Mouse (Mus musculus): ENCODE results near the gene Fam168a.

The Fam168a gene

DNA sequence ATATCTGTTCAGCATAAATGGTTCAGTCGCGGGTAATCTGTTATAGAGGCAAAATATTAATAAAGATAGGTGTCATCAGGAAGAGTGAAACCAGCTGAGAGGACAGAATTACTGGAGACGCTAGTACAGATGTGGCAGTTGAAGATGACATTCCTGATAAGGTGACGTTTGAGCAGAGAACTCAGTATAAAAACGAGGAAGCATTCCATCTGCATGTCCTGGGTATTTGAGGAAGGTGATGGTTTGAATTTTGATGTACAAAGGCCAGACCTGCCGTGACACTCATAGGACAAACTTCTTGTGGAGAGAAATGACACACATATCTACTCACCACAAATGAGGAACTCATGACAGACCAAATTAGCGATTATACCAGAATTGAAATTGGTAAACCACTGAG, 73.8 kb downstream of the Fam168a start:
- no peak for DNase-seq (ENCODE audit: low read depth)

DNA sequence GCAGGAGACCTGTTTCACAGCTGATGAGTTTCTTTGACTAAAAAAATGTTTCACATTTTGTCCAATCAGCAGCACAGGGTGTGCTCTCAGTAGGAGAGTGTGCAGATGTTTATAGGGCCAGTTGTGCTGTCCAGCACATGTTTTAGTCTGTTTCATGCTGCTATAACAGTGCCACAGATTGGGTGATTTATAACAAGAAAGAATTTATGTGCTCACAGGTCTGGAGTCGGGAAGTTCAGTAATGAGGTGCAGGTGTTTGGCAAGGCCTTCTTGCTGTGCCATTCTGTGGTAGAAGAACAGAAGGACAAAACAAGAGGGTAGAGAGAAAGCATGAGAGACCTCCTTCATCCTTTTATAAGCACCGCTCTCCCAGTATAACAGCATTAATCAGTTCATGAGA, 78.2 kb downstream of the Fam168a start:
- DNase-seq (ENCODE audit: low read depth): no peak

DNA sequence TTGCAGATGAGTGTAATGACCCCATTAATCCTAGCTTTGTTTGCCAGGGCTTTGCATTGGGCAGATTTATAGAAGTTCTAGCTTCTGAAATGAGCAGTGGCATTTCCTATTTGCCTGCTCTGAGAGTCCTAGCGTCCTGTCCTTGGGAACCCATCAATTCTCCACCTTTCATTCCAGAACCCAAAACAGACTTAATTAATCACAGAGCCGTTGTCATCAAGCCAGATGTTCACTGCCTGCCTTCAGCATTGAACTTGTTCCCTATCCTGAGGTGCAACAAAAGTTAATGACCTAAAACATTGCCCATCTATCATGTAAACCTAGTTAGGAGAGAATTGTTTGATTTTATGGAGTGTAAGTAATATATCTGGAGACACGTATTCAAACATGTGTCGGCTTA, 79.0 kb downstream of the Fam168a start:
- DNase-seq (ENCODE audit: low read depth): no peak

DNA sequence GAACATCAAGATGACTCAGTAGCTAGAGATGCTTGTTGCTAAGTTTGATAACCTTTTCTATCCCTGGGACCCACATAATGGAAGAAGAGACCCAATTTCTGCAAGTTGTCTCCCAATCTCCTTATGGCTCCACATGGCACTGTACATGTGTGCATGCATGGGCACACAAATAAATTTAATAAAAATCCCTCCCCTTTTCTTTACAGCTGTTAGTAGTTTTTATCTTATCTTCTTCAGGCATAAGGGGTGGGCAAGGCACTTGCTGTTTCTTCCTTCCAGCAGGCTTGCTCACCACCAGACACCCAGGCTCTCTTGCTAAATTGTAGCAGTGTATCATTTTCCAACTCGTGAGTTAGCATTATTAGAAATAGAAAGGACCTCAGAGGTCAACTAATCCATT, 79.6 kb downstream of the Fam168a start:
- no peak for DNase-seq (ENCODE audit: low read depth)

DNA sequence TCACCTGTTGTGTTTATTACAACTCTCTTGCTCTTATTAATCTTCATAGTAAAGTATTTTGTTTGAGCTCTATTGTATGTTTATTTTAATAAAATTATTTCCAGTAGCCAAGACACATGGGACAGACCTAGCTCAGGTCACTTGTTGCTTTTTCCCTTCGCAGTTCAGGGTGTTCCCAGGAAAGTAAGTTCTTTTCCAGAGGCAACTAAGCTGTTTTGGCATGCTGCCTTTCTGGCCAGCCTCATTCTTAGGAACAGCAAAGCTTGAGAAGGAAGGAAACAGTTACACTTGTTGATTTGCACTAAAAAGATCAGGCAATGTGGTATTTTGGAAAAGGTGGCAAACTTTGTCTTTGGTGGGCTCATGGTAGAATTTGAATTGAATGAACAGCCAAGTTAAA, 81.9 kb downstream of the Fam168a start:
- no peak for DNase-seq (ENCODE audit: low read depth)

DNA sequence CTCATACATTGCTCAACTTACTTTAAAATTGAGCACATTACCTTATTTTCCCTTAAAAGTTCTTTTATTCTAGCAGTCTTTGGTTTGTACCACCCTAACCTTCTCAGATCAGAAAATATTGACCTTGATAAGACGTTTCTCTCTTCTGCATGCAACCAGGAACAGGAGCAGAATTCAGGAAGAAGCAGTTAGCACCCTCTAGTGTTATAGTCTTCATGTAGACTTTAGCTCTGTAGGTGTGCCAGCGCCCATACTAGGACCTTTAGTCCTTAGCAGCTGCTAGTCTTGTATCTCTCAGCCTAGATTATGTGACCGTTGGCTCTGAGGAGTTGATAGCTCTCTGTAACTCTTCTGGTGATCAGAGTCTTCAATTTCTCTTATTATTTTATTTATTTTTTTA, 92.4 kb downstream of the Fam168a start:
- no peak for DNase-seq (ENCODE audit: low read depth)

DNA sequence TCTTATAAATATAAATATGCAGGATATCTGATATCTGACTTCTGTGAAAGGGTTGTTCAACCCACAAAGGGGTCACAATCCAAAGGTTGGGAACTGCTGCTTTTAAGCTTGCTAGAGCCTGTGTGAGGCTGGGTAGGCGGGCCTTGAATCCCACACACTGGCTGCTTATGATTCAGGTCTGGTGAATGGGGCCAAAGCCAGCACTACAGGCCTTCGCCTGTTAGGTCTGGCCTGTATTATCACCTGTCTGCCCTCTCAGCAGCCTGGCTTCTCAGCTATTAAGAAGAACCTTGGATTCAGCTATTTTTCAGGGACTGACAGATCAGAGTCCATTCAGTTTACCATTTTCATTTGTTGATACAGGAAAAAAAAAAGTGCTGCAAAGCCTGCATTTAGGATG, 99.0 kb downstream of the Fam168a start:
- DNase-seq (ENCODE audit: low read depth): no peak

DNA sequence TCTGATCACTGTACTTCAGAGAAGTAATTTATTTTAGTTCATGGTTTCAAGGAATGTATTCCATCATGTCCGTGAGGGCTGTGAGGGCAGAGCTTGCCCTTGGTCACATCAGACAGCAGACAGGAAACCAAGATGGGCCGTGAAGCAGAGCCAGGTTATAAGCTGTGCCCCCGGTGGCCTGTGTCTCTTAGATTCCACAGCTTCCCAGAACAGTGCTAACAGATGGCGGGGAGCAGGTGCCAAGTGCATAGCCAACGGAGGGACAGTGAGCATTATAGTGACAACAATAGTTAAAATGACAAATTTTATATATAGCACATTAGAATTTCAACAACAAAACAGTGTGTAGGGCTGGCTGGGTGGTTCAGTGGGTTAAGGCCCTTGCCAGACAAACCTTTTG, 105.5 kb downstream of the Fam168a start:
- DNase-seq (ENCODE audit: low read depth): no peak

DNA sequence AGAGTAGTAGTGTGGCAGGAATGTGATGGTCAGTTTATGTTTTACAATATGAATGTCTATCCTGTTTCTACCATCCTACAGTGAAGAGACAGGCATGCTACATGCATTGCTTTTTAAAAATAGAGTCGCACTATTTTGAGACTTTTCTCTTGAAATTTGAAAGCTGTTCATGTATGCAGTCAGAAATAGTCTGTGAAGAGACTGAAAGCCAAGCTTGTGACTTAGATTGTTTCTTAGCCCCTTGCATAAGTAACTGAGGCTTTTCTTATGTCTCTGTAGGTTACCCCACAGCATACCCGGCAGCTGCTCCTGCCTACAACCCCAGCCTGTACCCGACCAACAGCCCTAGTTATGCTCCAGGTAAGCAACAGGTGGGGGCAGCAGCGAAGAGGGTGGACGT, 106.2 kb downstream of the Fam168a start:
- no peak for DNase-seq (ENCODE audit: low read depth)

DNA sequence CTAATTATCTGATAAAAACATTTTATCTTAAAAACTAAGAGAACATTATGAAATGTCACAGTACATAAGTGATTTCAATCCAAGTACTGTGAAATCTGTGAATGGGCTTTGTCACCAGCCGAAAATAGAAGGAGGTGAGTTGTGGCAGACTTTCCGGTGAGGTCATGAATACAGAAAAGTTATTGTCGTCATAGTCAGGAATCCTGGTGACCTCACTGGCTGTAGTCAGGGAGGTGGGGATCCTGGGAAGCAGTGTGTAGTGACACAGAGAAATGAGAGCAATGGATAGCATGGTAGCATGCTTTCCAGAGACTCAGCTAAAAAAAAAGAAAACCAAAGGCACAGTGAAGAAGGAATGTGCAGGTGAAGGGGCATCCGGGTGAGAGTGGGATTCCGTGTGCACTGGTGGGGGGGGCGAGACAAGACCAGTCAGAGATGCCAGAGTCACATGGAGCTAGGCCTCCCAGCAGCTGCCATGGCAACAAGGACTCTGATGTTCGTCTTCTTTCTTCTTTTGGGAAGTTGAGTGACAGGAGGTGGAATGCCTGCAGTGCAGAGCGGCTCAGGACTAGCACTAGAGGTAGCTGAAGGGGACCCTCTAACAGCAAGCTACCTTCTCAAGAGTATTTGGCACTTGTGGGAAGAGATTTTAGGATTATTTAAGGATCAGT, 109.6 kb downstream of the Fam168a start:
- no peak for DNase-seq (ENCODE audit: low read depth)

DNA sequence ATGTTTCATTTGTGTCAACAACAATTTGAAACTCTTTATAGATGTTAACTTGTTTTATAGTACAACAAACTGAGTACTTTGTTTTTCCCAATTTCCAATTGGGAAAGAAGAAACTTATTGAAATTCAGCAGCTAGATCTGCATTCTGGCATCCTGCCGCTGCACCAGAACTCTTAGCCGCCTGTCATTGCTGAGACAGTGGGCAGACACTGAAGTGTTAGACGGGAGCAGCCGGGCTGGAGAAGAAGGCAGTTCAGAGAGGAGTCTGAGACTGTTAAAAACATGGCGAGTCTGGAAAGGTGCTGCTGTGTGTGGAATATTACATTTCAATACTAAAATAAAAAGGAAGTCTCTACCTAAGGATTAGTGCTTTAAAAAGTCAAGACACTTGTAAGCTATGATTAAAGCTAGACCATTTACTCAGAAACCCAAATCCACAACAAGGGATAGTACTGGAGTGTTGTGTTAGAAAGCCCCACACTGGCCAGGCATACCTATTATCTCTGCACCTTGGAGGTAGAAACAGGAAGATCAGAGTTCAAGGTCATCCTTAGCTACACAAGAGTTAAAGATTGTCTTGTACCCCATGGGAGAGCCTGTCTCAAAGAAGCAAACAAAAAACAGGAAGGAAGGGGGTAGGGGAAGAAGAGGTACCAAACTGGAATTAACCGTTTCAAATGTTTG, 110.5 kb downstream of the Fam168a start:
- DNase-seq (ENCODE audit: low read depth): no peak

DNA sequence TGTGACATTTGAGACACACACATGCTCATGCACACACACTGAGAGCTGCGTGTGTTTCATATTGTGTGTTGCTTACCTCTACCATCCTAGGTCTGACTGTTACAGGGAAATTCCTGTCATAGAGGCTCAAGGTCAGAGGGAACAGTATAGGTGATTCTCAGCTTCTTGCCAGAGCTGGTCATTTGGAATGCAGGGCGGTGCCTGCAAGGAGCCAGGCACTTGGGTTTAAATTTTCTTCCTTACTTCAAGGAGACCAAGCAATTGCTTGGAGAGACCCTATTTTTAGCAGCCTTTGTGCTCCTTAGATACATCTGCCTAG, 111.0 kb downstream of the Fam168a start:
- DNase-seq (ENCODE audit: low read depth): no peak

DNA sequence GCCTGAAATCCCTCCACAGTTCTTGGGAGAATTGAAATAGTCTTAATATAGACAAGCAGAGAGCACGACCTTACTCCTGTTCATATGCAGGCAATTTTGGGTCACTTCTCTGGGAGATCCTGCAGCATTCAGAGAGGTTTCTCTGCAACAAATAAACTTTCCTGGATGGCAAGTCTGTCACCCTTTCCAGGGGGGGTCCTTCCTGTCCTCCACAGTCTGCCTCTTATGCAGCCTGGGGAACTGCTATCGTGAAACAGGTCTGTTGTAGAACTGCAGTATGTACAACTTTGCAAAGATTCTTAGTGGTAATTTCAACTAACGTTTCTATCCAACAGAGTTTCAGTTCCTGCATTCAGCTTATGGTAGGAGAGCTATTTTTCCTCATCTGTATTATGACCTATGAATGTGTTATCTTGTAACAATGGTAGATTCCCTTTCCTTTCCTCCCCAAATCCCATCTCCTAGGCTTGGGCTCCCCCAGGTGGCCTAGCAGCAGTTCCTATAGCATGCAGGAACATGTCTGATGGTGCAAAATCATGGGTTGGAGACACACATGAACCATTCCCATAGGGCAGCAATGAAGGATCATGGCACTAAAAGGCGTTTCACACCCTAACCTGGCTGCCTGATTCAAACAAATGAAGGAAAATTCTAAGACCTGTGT, 112.1 kb downstream of the Fam168a start:
- no peak for DNase-seq (ENCODE audit: low read depth)

DNA sequence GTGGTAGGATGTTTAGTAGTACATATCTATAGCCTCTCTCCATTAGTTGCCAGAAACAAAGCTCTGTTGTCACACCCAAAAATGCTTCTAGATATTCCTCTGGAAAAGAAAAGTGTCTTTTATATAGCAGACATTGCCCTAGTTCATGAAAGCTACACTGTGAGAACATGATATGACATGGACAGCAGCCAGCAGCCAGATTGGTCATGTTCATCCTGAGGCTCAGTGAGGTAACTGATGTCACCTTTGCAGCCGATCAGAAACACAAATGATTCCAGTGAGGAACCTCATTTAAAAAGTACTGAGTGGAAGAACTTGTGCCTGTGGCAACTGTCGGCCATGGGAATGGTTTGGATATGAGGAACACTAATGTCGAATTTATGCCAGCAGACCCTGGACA, 118.2 kb downstream of the Fam168a start:
- no peak for DNase-seq (ENCODE audit: low read depth)

DNA sequence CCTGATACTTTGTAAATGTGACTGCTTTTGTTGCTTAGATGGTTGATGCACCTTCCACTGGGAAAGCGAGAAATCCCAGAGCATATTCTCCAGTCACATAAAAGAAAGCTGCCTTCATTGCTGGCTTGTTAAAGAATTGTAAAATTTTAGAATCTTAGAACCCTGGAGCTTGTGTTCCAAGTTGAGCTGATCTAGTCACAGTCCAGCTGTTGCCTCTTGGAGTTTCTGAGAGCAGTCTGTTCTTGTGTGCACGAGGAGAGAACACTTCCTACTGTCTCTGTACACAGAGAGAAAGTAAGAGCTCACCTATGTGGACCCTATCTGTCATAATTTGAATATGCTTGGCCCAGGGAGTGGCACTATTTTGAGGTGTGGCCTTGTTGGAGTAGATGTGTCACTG, 122.1 kb downstream of the Fam168a start:
- DNase-seq (ENCODE audit: low read depth): no peak

DNA sequence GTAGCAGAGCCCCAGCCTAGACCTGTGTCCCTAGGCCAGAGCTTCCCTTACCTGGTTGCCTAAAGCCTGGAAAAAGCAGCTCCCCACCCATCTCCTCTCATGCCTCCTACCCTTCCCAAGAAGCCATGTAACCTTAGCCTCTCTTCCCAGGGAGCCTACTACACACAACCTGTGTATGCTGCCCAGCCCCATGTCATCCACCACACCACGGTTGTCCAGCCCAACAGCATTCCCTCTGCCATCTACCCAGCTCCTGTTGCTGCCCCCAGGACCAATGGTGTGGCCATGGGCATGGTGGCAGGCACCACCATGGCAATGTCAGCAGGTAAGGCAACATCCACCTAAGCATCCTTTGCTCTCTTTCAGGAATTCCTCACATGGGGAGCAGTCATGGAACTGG, 127.4 kb downstream of the Fam168a start:
- no peak for DNase-seq (ENCODE audit: low read depth)

DNA sequence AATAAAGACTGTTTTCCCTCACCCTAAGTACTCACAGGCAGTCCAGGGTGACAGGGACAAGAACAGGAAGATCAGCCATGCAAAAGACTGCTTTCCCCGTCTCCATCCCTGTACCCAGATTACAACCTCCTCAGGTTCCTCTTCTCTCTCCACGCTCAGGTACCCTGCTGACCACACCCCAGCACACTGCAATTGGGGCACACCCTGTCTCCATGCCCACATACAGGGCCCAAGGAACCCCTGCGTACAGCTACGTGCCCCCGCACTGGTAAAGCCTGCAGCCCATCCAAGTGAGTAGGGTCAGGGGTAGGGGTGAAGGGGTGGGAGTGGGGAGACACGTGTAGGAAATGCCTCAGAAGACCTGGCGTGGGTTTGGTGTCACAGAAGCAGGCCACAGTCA, 128.7 kb downstream of the Fam168a start:
- no peak for DNase-seq (ENCODE audit: low read depth)

DNA sequence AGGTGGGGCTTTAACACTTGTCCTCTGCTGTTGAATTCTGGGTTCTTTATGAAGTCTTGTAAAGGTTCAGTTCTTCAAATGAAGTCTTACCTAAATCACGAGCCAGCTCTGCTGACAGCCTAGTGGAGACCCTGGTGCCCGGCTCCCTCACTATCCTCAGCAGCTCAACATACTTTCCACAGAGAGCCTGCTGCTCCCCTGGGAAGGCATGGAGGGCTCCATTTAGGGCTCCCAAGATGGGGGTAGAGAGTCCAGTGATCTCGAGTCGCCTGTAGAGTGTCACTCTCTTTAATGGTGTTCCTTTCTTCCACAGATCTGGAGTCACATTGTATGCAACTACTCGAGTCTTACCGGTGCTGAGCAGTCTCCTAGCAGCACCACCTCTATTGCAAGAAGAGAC, 129.3 kb downstream of the Fam168a start:
- DNase-seq (ENCODE audit: low read depth): no peak

DNA sequence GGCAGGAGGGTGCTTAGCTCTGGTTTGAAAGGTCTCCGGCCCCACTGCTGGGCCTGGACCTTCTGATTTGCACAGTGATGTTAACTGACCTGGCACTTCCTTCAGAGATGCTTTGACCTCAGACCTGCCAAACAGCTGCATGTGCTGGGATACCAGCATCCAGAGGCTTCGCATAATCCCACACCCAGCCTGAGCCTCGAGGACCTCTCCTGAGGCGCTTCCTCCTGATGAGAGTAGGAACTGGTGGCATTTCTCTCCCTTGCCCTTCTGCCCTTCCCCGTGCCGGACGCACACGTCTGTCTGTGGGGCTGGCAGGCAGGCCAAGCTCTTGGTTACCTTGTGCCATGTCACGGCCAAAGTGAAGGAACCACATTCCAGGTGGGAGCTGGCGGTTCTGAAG, 130.2 kb downstream of the Fam168a start:
- DNase-seq (ENCODE audit: low read depth): no peak

DNA sequence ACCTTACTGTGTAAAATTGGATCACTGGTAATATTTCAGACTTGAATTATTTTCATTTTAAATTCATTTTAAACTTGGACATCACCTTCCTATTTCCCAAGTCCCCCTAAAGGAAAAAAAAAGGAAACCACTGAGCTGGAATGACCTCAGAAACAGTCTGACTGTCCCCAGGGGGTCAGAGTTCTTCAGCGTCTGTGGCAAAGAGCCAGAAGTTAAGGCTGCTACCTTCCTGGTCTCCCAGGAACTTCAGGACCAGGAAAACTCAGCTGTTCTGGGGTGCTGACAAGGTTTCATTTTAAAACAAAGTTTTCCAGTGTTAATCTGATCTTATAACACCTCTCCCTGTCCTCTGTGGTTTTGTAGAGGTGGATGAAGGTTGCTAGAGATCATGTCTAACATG, 131.3 kb downstream of the Fam168a start:
- DNase-seq (ENCODE audit: low read depth): no peak

DNA sequence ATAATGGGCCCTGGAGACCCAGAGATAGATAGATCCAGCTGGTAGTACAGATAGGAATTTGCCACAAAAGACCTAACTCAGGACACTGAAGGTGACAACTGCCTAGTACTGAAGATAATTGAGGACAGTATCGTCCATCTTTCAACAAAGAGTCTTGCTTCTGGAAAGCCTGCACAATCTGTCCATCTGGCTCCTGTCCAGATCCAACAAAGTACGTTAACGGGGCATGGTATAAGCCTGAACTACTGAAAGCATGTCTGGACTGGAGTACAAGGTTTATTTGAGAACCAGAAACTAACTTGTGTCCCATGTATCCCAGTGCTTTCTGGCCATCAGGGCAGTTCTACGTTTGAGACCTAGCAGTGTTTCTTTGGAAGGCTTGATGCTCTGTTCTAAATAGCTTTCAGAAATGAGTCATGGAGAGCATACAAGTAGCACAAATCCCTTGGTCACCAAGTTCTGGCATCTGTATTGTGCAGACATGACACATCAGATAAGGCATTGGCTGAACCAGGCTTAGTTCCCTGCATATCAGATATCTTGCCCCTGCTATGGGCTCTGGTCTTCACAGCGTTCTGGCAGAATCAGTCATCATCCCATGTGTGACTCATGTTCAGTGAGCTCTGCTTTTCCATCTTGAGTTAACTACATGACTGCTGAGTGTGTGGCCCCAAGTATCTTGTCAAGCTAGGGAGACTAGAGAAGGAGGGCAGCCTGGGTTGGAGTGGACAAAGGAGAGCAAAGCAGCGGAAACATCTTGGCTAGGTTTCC, 133.4 kb downstream of the Fam168a start:
- no peak for DNase-seq (ENCODE audit: low read depth)

DNA sequence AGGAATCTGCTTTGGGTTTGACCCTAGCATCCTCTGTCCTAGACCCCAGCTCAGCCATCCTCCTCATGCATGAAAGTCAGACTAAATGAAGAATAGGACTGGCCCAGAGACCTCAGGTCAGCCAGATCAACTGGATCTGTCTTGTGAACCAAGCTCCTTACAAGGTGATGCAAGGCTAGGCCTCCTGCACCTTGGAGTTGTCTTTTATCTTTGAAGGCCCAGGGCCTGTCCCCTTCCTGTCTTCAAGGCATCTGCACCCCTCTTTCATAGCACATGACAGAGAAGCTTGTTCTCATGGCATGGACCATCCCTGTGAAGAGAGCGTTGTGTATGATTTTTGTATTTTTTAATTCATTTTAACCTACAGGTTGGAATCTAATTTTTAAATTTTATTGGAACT, 134.5 kb downstream of the Fam168a start:
- DNase-seq (ENCODE audit: low read depth): no peak

DNA sequence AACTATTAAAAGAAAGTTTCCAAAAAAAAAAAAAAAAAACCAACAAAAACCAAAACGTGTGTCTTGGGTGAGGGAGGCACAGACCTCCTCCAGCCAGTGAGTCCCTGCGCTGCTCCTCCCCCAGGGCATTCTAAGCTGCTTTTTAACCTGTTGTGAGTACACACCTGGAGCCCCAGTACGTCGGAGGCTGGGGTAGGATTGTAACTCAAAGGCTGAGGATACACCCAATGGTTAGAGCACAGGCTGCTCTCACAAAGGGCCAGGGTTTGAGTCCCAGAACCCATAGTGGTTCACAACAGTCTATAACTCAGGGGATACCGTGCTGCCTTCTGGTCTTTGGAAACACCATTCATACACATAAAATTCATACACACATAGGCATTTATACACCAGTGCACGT, 135.2 kb downstream of the Fam168a start:
- DNase-seq (ENCODE audit: low read depth): no peak
